Mouse (Mus musculus) kidney, adult 2 months (tissue): ENCODE results near the gene Efcab2. TPM values are rescaled to one million over a fixed set of nuclear protein-coding genes. Genes with fewer than 3 reads are reported as not detected.
A peak's percentile ranks its signal among the peaks of the same experiment; 100 is the strongest.

Experiments used
- DNase-seq: peaks from one replicate; pipeline ENCODE4 v3.0.0; 2021
- H3K27ac ChIP-seq: fragments of 200-500 bp; 2 replicates; pipeline ENCODE4 v1.5.1; 2012; ENCODE audit warnings: low read depth, low read length, control low read depth, inconsistent platforms; ENCODE audit not compliant: insufficient read depth
- H3K27me3 ChIP-seq: fragments of 200-500 bp; replicated peaks from 2 replicates; pipeline ENCODE4 v1.6.1; 2012; ENCODE audit warnings: mild to moderate bottlenecking, moderate library complexity, low read length, inconsistent platforms; ENCODE audit not compliant: control insufficient read depth, insufficient read depth
- H3K36me3 ChIP-seq: fragments of 200-500 bp; 2 replicates; pipeline ENCODE4 v1.6.1; 2012; ENCODE audit warnings: mild to moderate bottlenecking, moderate library complexity, low read length, inconsistent platforms; ENCODE audit not compliant: control insufficient read depth, insufficient read depth
- H3K4me1 ChIP-seq: fragments of 200-500 bp; 2 replicates; pipeline ENCODE4 v1.6.1; 2011; ENCODE audit warnings: low read length; ENCODE audit not compliant: control insufficient read depth, insufficient read depth
- H3K4me3 ChIP-seq: fragments of 200-500 bp; 2 replicates; pipeline ENCODE4 v1.5.1; 2011; ENCODE audit warnings: mild to moderate bottlenecking, low read depth, low read length, control low read depth; ENCODE audit not compliant: insufficient read depth
- CTCF ChIP-seq: fragments of 200-500 bp; conservative IDR thresholded peaks from 2 replicates; pipeline ENCODE4 v1.5.1; 2011; ENCODE audit warnings: low read depth, mild to moderate bottlenecking, control low read depth, low read length, moderate library complexity, mixed read lengths; ENCODE audit not compliant: insufficient read depth, insufficient read length
- POLR2A ChIP-seq: fragments of 200-500 bp; IDR thresholded peaks from one replicate; pipeline ENCODE4 v1.6.1; 2011; ENCODE audit warnings: low read depth, low read length, control low read depth
- WGBS: fragments of 180-500 bp; shearing (Covaris S2); methylation state at CpG from one replicate; pipeline ENCODE4 v1.1.7; 2018; 5-methylcytosine and 5-hydroxymethylcytosine counted together
- polyA plus RNA-seq: library from polyadenylated mRNA; depleted of rRNA; stranded (reverse); fragments of >200 nt; gene quantifications from 2 replicates; pipeline ENCODE4 v1.2.3, GENCODE M21; 2012; rRNA removed

Efcab2 gene
- polyA plus RNA-seq, 1 experiment, result 1.6 TPM

GRCm38 (mm10) chr1:178527185-178527546 lies 121.3 kb downstream of the Efcab2 start:
- H3K27me3 ChIP-seq, result no peaks in the 10 kb centered on the region
- no peak for TF ChIP-seq POLR2A
- peak; percentile 72 for TF ChIP-seq CTCF
- no peak overlapping the region for H3K27ac ChIP-seq
- H3K4me3 ChIP-seq, result peak overlapping the region; percentile 52
- WGBS, result 1% methylated on average over 21 of the region's 21 CpGs
- peak; percentile 72 for DNase-seq
- H3K36me3 ChIP-seq, result no peaks in the 10 kb centered on the region
- no peaks in the 10 kb centered on the region for H3K4me1 ChIP-seq

- no peaks in the 10 kb centered on the region for H3K27me3 ChIP-seq
- H3K4me3 ChIP-seq, result peak overlapping the region; percentile 52
- peak; percentile 37 for DNase-seq
- H3K4me1 ChIP-seq, result no peaks in the 10 kb centered on the region
- no peaks in the 10 kb centered on the region for H3K36me3 ChIP-seq
- under 1% methylated on average over 59 of the region's 59 CpGs for WGBS
- TF ChIP-seq POLR2A (no peak), CTCF (no peak)
- no peak overlapping the region for H3K27ac ChIP-seq
These were observed 121.9 kb downstream of the Efcab2 start for GRCm38 (mm10) chr1:178527547-178528361.

- DNase-seq, result peak; percentile 30
- no peaks in the 10 kb centered on the region for H3K4me1 ChIP-seq
- H3K27me3 ChIP-seq, result no peaks in the 10 kb centered on the region
- WGBS, result under 1% methylated on average over 91 of the region's 92 CpGs
- H3K36me3 ChIP-seq, result no peaks in the 10 kb centered on the region
- no peak for TF ChIP-seq CTCF
- no peak for TF ChIP-seq POLR2A
- no peak within 1 kb of the TSS for H3K27ac ChIP-seq
- H3K4me3 ChIP-seq, result peak within 1 kb of the TSS; percentile 52
These were observed 122.8 kb downstream of the Efcab2 start, which contains the start of gene Kif26b for GRCm38 (mm10) chr1:178528431-178529351. Gene Kif26b (plus strand): TSS chr1:178529125.

GRCm38 (mm10) chr1:178529512-178530300 lies 123.8 kb downstream of the Efcab2 start:
- peak overlapping the region; percentile 52 for H3K4me3 ChIP-seq
- no peak overlapping the region for H3K27ac ChIP-seq
- no peaks in the 10 kb centered on the region for H3K27me3 ChIP-seq
- no peaks in the 10 kb centered on the region for H3K36me3 ChIP-seq
- no peak for DNase-seq
- TF ChIP-seq POLR2A, result no peak
- TF ChIP-seq CTCF, result no peak
- 1% methylated on average over 38 of the region's 38 CpGs for WGBS
- H3K4me1 ChIP-seq, result no peaks in the 10 kb centered on the region

- DNase-seq, result peak; percentile 80
- WGBS, result under 1% methylated on average over 62 of the region's 62 CpGs
- Histone ChIP-seq H3K36me3 (no peaks in the 10 kb centered on the region), H3K27ac (no peak overlapping the region), H3K27me3 (no peaks in the 10 kb centered on the region), H3K4me1 (no peaks in the 10 kb centered on the region), H3K4me3 (peak overlapping the region; percentile 52)
- TF ChIP-seq CTCF, result peak; percentile 52
- TF ChIP-seq POLR2A, result no peak
These were observed 124.6 kb downstream of the Efcab2 start for GRCm38 (mm10) chr1:178530301-178531078.

Other genes starting within 250 kb of the Efcab2 start
- gene Desi2, start 218.7 kb upstream of the Efcab2 start, polyA plus RNA-seq, result 6.4 TPM in 2 replicates
- gene Cox20, start 87.0 kb upstream of the Efcab2 start, polyA plus RNA-seq, result 28.0 and 54.6 TPM in 2 replicates
- 37.7 and 51.6 TPM in 2 replicates for gene Hnrnpu, start 68.3 kb upstream of the Efcab2 start, polyA plus RNA-seq
- gene Kif26b, start 123.0 kb downstream of the Efcab2 start, polyA plus RNA-seq, result 0.91 and 0.97 TPM in 2 replicates